Mouse (Mus musculus) heart, embryonic 16.5 days (tissue): Measurements from ENCODE around the gene Cstf1. TPM values are rescaled to one million over a fixed set of nuclear protein-coding genes. Genes with fewer than 3 reads are reported as not detected.

ENCODE experiments used
- ATAC-seq: fragments of 200-750 bp; cut with Nextera tagmentation; replicated peaks from 2 replicates; pipeline ENCODE4 v1.8.0; 2017; ENCODE audit warnings: moderate number of reproducible peaks; ENCODE audit not compliant: insufficient read depth, low FRiP score; ENCODE audit errors: extremely low read depth
- H3K27ac ChIP-seq: fragments of 300-500 bp; sonication (generic); 2 replicates; pipeline ENCODE4 v1.5.1; 2014; ENCODE audit warnings: mild to moderate bottlenecking, low read length, control low read depth, moderate library complexity
- H3K27me3 ChIP-seq: fragments of 300-500 bp; sonication (generic); 2 replicates; pipeline ENCODE4 v1.6.1; 2014; ENCODE audit warnings: low read length, mixed read lengths; ENCODE audit not compliant: control insufficient read depth, insufficient read depth
- H3K36me3 ChIP-seq: fragments of 300-500 bp; sonication (generic); 2 replicates; pipeline ENCODE4 v1.6.1; 2014; ENCODE audit not compliant: control insufficient read depth, insufficient read depth
- H3K4me1 ChIP-seq: fragments of 300-500 bp; sonication (generic); 2 replicates; pipeline ENCODE4 v1.6.1; 2014; ENCODE audit warnings: low read length, mixed read lengths; ENCODE audit not compliant: control insufficient read depth, insufficient read depth
- H3K4me2 ChIP-seq: fragments of 300-500 bp; sonication (generic); 2 replicates; pipeline ENCODE4 v1.6.1; 2014; ENCODE audit warnings: low read depth, mild to moderate bottlenecking, control low read depth, low read length
- H3K4me3 ChIP-seq: fragments of 300-500 bp; sonication (generic); 2 replicates; pipeline ENCODE4 v1.5.1; 2014; ENCODE audit warnings: mild to moderate bottlenecking, control low read depth, low read length
- H3K9ac ChIP-seq: fragments of 300-500 bp; sonication (generic); 2 replicates; pipeline ENCODE4 v1.6.1; 2014; ENCODE audit warnings: low read length, control low read depth
- H3K9me3 ChIP-seq: fragments of 300-500 bp; sonication (generic); replicated peaks from 2 replicates; pipeline ENCODE4 v1.6.1; 2016; ENCODE audit warnings: low read length; ENCODE audit not compliant: control insufficient read depth
- WGBS: fragments of 180-500 bp; shearing (Covaris S2); extraction: QIAGEN DNeasy Blood & Tissue Kit; methylation state at CpG from one replicate; pipeline ENCODE4 v1.1.7; 2014; 5-methylcytosine and 5-hydroxymethylcytosine counted together
- polyA plus RNA-seq: library from polyadenylated mRNA; unstranded; fragments of >200 nt; fragmentation: Nextera tagmentation; extraction: Ambion mirVana; gene quantifications from 2 replicates; pipeline ENCODE4 v1.2.1, GENCODE M21; 2015

Gene Cstf1
- polyA plus RNA-seq, 1 experiment from 2014 or later = 32.2 TPM

DNA sequence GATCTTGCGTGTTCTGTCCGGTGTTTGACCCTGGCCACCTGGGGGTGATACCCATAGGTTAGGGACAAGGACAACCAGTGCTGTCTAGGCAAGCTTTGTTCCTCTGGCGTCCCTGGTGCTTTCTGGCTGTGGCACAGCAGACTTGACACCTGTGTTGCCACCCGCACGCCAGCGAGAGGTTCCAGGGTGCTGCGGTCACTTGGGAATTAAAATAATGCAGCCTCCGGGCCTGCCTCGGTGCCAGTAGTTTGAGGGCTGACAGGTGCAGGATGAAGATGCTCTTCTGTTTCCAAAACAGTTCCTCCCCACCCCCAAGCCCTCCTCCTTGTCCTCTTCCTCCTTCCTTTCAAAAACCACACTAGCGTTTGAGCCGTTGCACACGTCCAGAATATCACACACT is 11.4 kb downstream of the Cstf1 start:
- H3K9ac ChIP-seq = no peak overlapping the region
- H3K36me3 ChIP-seq = peaks cover 51% of the 10 kb centered on the region
- H3K4me2 ChIP-seq = no peak overlapping the region
- no peaks in the 10 kb centered on the region for H3K9me3 ChIP-seq
- no peaks in the 10 kb centered on the region for H3K27me3 ChIP-seq
- no peak overlapping the region for H3K4me3 ChIP-seq
- WGBS = 81% methylated on average over 12 of the region's 12 CpGs
- H3K4me1 ChIP-seq = 0 out of 2 replicates have a peak, but pooled peaks cover 2% of the 10 kb centered on the region
- ATAC-seq = peak; percentile 30; the same call in 1 of the 2 replicates
- no peak overlapping the region for H3K27ac ChIP-seq

GRCm38 (mm10) chr2:172384715-172385114 is 14.2 kb downstream of the Cstf1 start:
- H3K9me3 ChIP-seq = no peaks in the 10 kb centered on the region

DNA sequence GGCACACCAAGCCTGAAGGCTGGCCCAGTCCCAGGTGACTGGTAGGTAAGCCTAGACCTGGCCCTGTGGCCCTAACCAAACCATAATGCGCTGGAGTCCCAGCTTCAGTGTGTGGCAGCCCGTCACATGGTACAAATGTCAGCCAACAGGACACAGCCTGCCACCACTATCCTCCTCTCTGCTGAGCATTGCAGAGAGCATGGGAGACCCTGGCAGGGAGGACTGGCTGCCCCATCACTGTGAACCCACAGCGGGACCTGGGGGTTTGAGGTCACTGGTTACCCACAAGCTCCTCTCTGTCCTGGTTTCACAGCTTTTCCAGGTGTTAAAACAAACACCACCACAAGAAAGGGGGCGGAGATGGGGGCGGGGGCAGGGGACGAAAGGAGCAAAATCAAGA is 19.9 kb downstream of the Cstf1 start:
- peak; percentile 59 for ATAC-seq
- H3K27ac ChIP-seq = no peak overlapping the region
- no peaks in the 10 kb centered on the region for H3K27me3 ChIP-seq
- H3K9ac ChIP-seq = no peak overlapping the region
- H3K4me3 ChIP-seq = no peak overlapping the region
- H3K4me1 ChIP-seq = no peaks in the 10 kb centered on the region; the same call in 1 of the 2 replicates
- no peak overlapping the region for H3K4me2 ChIP-seq
- no peaks in the 10 kb centered on the region for H3K9me3 ChIP-seq
- 26% methylated on average over 6 of the region's 6 CpGs for WGBS
- no peaks in the 10 kb centered on the region for H3K36me3 ChIP-seq

More at GRCm38 (mm10) chr2:172384715-172385114, 14.2 kb downstream of the Cstf1 start:
- no peak for ATAC-seq
- Histone ChIP-seq H3K4me1 (0 out of 2 replicates have a peak, but pooled peaks cover 2% of the 10 kb centered on the region), H3K27me3 (no peaks in the 10 kb centered on the region), H3K27ac (no peak overlapping the region), H3K4me3 (no peak overlapping the region), H3K4me2 (no peak overlapping the region), H3K36me3 (peaks cover 27% of the 10 kb centered on the region), H3K9ac (no peak overlapping the region)
- WGBS = 53% methylated on average over 3 of the region's 3 CpGs

GRCm38 (mm10) chr2:172392041-172392521 is 21.6 kb downstream of the Cstf1 start:
- Histone ChIP-seq H3K4me3 (no peak overlapping the region), H3K4me1 (no peaks in the 10 kb centered on the region; the same call in 1 of the 2 replicates), H3K9ac (no peak overlapping the region; the same call in 1 of the 2 replicates), H3K27ac (no peak overlapping the region), H3K36me3 (no peaks in the 10 kb centered on the region), H3K27me3 (no peaks in the 10 kb centered on the region), H3K9me3 (no peaks in the 10 kb centered on the region), H3K4me2 (no peak overlapping the region)
- WGBS = 42% methylated on average over 10 of the region's 10 CpGs
- no peak for ATAC-seq

DNA sequence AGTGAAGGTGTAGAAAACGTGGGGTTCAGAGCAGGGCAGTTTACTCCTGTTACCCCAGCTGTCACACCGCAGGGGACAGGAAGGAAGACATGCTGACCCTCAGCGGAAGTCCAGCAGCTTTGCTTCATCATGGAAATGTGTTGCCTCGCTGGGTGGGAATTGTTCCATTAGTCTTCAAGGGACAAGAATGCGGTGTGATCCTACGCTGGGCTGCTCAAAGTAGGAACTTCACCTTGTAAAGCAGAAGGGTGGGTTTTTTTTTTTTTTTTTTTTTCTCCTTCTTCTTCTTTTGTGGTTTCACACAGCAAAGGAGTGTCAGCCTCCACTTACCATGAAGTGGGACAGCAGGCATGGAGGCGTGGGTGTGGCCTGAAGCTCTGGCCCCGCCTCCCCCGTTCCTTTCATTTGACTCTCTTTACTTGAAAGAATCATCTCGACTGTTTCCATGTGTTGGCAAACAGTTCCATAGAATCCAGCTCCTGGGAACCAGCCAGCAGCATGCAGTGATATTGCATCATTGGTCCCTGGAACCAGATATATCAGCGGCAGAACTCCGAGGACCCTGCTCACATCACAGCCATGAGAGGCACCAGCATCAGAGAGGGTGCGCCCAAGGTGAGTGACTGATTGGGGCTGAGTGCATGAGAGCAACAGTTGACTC is 23.0 kb downstream of the Cstf1 start, which contains the start of gene Cass4:
Cass4 (plus strand) TSS at position 404 of the 661 bp plus-strand sequence.
- ATAC-seq = no peak
- 18% methylated on average over 13 of the region's 13 CpGs for WGBS
- no peak within 1 kb of the TSS for H3K9ac ChIP-seq
- no peaks in the 10 kb centered on the region for H3K36me3 ChIP-seq
- H3K27ac ChIP-seq = no peak within 1 kb of the TSS
- H3K27me3 ChIP-seq = no peaks in the 10 kb centered on the region
- H3K4me3 ChIP-seq = peak within 1 kb of the TSS; percentile 6; the same call in 1 of the 2 replicates
- H3K4me2 ChIP-seq = peak within 1 kb of the TSS; percentile 37
- H3K4me1 ChIP-seq = no peaks in the 10 kb centered on the region; the same call in 1 of the 2 replicates
- no peaks in the 10 kb centered on the region for H3K9me3 ChIP-seq

- WGBS = 64% methylated on average over 2 of the region's 2 CpGs
- Histone ChIP-seq H3K27ac (no peak overlapping the region), H3K4me3 (no peak overlapping the region), H3K27me3 (no peaks in the 10 kb centered on the region), H3K4me2 (peak overlapping the region; percentile 37; the same call in 1 of the 2 replicates), H3K4me1 (no peaks in the 10 kb centered on the region; the same call in 1 of the 2 replicates), H3K9me3 (no peaks in the 10 kb centered on the region), H3K9ac (no peak overlapping the region), H3K36me3 (no peaks in the 10 kb centered on the region)
- ATAC-seq = no peak
These were observed 23.5 kb downstream of the Cstf1 start for GRCm38 (mm10) chr2:172394052-172394392.

DNA sequence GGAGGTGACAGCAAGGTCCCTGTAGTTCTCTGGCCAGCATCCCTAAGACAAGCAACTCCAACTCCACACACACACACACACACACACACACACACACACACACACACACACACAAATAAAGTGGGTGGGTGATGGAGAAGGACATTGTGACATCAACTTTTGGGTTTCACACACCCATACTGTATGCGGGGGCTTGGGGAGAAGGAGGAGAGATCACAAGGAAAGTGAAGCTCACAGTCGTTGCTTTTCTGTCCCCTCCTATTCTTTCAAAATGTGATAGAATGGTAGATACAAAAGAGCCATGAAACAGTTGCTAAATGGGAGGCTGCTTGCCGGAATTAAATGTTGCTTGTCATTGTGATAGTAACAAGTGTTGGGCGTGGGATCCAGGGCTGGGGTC is 24.2 kb downstream of the Cstf1 start:
- no peaks in the 10 kb centered on the region for H3K36me3 ChIP-seq
- H3K27me3 ChIP-seq = no peaks in the 10 kb centered on the region
- no peaks in the 10 kb centered on the region for H3K9me3 ChIP-seq
- no peak overlapping the region for H3K27ac ChIP-seq
- H3K4me3 ChIP-seq = no peak overlapping the region
- H3K4me2 ChIP-seq = no peak overlapping the region
- 61% methylated on average over 4 of the region's 4 CpGs for WGBS
- no peaks in the 10 kb centered on the region; the same call in none of the 2 replicates for H3K4me1 ChIP-seq
- H3K9ac ChIP-seq = no peak overlapping the region
- ATAC-seq = no peak

- no peak for ATAC-seq
- Histone ChIP-seq H3K4me2 (no peak overlapping the region), H3K9ac (no peak overlapping the region), H3K27me3 (no peaks in the 10 kb centered on the region), H3K27ac (no peak overlapping the region), H3K9me3 (no peaks in the 10 kb centered on the region), H3K4me3 (no peak overlapping the region), H3K4me1 (peaks cover 4% of the 10 kb centered on the region), H3K36me3 (no peaks in the 10 kb centered on the region)
- 46% methylated on average over 9 of the region's 9 CpGs for WGBS
These were observed 25.5 kb downstream of the Cstf1 start for GRCm38 (mm10) chr2:172395961-172396360.

DNA sequence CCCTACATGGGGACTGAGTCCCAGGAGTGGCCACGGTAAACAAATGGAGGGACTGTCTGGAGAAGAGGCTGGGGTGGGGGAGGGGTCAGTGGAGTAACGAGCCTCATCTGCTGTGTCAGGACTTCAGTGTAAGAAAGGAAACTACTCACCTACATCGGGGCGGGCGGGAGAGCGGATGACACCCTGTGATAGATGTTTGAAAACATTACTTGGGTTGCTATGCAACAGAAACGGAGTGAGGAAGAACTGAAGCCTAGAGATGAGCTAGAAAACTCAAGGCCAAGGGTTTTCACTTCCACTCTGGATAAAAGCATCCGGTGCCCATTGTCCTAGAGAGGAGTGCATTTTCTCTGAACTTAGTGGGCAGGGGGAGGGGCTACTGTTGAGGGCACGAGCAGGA is 29.4 kb downstream of the Cstf1 start:
- no peaks in the 10 kb centered on the region for H3K36me3 ChIP-seq
- H3K27ac ChIP-seq = no peak overlapping the region
- H3K4me3 ChIP-seq = no peak overlapping the region
- no peaks in the 10 kb centered on the region for H3K27me3 ChIP-seq
- WGBS = 19% methylated on average over 9 of the region's 9 CpGs
- H3K4me1 ChIP-seq = peaks cover 9% of the 10 kb centered on the region; the same call in 1 of the 2 replicates
- 0 out of 2 replicates have a peak, but pooled peaks have one; percentile 24 for ATAC-seq
- H3K4me2 ChIP-seq = no peak overlapping the region
- H3K9ac ChIP-seq = no peak overlapping the region
- H3K9me3 ChIP-seq = no peaks in the 10 kb centered on the region
